Mouse (Mus musculus) erythroblast, adult 5-6 weeks (primary cell): Measurements from ENCODE around the gene Rock2. TPM values are rescaled to one million over a fixed set of nuclear protein-coding genes. Genes with fewer than 3 reads are reported as not detected.

Experiments used
- ATAC-seq: replicated peaks from 2 replicates; pipeline ENCODE4 v1.8.0; 2016; ENCODE audit warnings: moderate number of reproducible peaks, mild to moderate bottlenecking, moderate TSS enrichment, inconsistent platforms; ENCODE audit not compliant: poor library complexity, low FRiP score, severe bottlenecking
- total RNA-seq, 2 experiments: library from RNA; stranded (forward) in 1 of 2; stranded (reverse) in 1 of 2; fragments of 150-400 nt in 1 of 2; fragments of 200-764, 138-1000 nt in 1 of 2; gene quantifications; 2 replicates each; pipeline versions ENCODE4 v1.2.3 to v1.2.4; 2015 to 2017; ENCODE audit warnings: low replicate concordance in 2 of 2

Rock2 gene
- total RNA-seq, 2 experiments from 2014 or later, result 21.9 to 24.2 TPM

- ATAC-seq, result no peak
These were observed 140.4 kb downstream of the Rock2 start for GRCm38 (mm10) chr12:17035128-17035527.

GRCm38 (mm10) chr12:17036532-17036931, 141.8 kb downstream of the Rock2 start:
- ATAC-seq, result no peak

GRCm38 (mm10) chr12:17037053-17037610, 142.4 kb downstream of the Rock2 start:
- ATAC-seq, result no peak

Other genes with a start within 250 kb of the Rock2 start
- gene Ntsr2, start 241.5 kb upstream of the Rock2 start, total RNA-seq (2015; ENCODE audit: low replicate concordance), result not detected in 2 replicates
- gene Ntsr2, start 241.5 kb upstream of the Rock2 start, total RNA-seq (2017; ENCODE audit: low replicate concordance), result not detected in 2 replicates
- not detected in 2 replicates for gene Greb1, start 94.0 kb upstream of the Rock2 start, total RNA-seq (2015; ENCODE audit: low replicate concordance)
- not detected in 2 replicates for gene Greb1, start 94.0 kb upstream of the Rock2 start, total RNA-seq (2017; ENCODE audit: low replicate concordance)
- 7.7 and 10.4 TPM in 2 replicates for gene E2f6, start 83.9 kb upstream of the Rock2 start, total RNA-seq (2015; ENCODE audit: low replicate concordance)
- 6.1 and 12.4 TPM in 2 replicates for gene E2f6, start 83.9 kb upstream of the Rock2 start, total RNA-seq (2017; ENCODE audit: low replicate concordance)
- gene Pqlc3, start 105.5 kb downstream of the Rock2 start, total RNA-seq (2015; ENCODE audit: low replicate concordance), result 18.0 and 34.0 TPM in 2 replicates
- gene Pqlc3, start 105.5 kb downstream of the Rock2 start, total RNA-seq (2017; ENCODE audit: low replicate concordance), result 9.5 and 20.1 TPM in 2 replicates
- not detected in 2 replicates for gene 2410004P03Rik, start 116.8 kb downstream of the Rock2 start, total RNA-seq (2015; ENCODE audit: low replicate concordance)
- not detected in 2 replicates for gene 2410004P03Rik, start 116.8 kb downstream of the Rock2 start, total RNA-seq (2017; ENCODE audit: low replicate concordance)